Mouse (Mus musculus): ENCODE results near the gene Lpp. TPM values are rescaled to one million over a fixed set of nuclear protein-coding genes. Genes with fewer than 3 reads are reported as not detected.
A peak's percentile ranks its signal among the peaks of the same experiment; 100 is the strongest.

Lpp gene
- total and polyA plus RNA-seq, 3 experiments, result 7.7 to 25.1 (median 23.6) TPM

DNA sequence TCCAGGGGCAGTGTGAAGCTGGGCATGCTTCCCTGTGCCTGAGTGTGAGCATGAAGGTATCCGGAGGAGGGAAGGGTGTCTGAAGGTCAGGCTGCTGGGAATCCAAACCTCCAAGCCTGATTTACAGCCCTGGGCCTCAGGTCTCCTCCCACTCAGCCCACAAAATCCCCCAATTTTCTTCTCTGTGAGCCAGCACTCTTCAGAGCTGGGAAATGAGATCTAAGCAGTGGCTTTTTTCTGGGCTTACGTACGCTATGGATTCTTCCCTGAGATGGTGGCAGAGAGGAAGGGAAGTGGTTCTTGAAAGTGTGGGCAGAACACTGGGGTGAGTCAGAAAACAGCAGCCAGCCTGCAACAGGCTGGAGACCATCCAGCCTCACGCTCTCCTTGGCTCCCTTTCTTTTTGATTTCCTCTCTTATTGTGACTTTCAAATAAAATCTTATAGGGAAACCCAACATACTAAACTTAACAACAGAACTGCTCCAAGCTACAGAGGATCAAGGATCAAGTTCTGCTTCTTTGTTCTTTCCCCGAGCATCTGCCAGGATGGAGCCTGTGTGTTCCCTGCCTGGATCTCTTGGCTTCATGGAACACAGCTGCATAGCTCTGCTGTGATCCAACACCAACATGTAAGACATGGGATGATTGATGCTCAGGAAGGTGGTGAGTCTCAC is 648.7 kb downstream of the Lpp start:
- Histone ChIP-seq H3K27ac (peak overlapping the region; percentile 58), H3K79me2 (replicated peaks; ENCODE audit: control insufficient read depth, insufficient read depth, low read length) (no peaks in the 10 kb centered on the region), H3K36me3 (ENCODE audit: control insufficient read depth, insufficient read depth, low read length) (no peaks in the 10 kb centered on the region), H3K4me1 (ENCODE audit: control insufficient read depth, insufficient read depth, low read length) (peaks cover 4% of the 10 kb centered on the region), H3K27me3 (ENCODE audit: control insufficient read depth, insufficient read depth, low read length) (no peaks in the 10 kb centered on the region), H3K9ac (ENCODE audit: low read depth, low read length) (no peak overlapping the region), H3K4me3 (no peak overlapping the region)
- DNase-seq, result peak in 1 of 2 experiments; percentile 43
- WGBS, result 45% methylated on average over 5 of the region's 5 CpGs
- TF ChIP-seq EP300 (IDR thresholded peaks at IDR 0.05; ENCODE audit: insufficient read depth, low read depth, low read length), result no peak
- TF ChIP-seq POLR2A (IDR thresholded peaks at IDR 0.05; ENCODE audit: insufficient read depth, low read depth, low read length), result no peak
- TF ChIP-seq CTCF (IDR thresholded peaks at IDR 0.05), result no peak
- intact Hi-C loops (cut with DNase I), result no loop called here

Small RNA genes lying within 50 kb of the gene (microRNA-seq; reads per million reads assigned to microRNA genes)
- 2,481 to 4,641 reads per million in 2 experiments for gene Mir28a
